Mouse (Mus musculus) B cell, adult 67 days (primary cell): ENCODE measurements around the gene Ppp2r3a. TPM values are rescaled to one million over a fixed set of nuclear protein-coding genes. Genes with fewer than 3 reads are reported as not detected.

Source experiments
- total RNA-seq, 2 experiments: library from RNA; stranded (reverse); gene quantifications; 4 replicates each; pipeline ENCODE4 v1.2.4; 2023

Gene Ppp2r3a
- 1 to 10 TPM; 2.4 to 2.8 TPM for total RNA-seq

GRCm38 (mm10) chr9:101251644-101252337 lies at the start of gene Ppp2r3a:
TSS of gene Ppp2r3a (minus strand) at chr9:101251795.

GRCm38 (mm10) chr9:101073987-101074331 lies 177.6 kb downstream of the Ppp2r3a start, which contains the start of gene Msl2:
TSS of gene Msl2 (plus strand) at chr9:101074101.

Other genes with a start within 250 kb of the Ppp2r3a start
- 10 to 100 TPM; 12.7 to 19.2 TPM for gene Pccb, start 216.9 kb downstream of the Ppp2r3a start, total RNA-seq
- gene Msl2, start 177.7 kb downstream of the Ppp2r3a start, total RNA-seq, result 100 to 1,000 TPM; 144 to 149 TPM